Mouse (Mus musculus): ENCODE results near the gene Zbtb37.

Gene Zbtb37

DNA sequence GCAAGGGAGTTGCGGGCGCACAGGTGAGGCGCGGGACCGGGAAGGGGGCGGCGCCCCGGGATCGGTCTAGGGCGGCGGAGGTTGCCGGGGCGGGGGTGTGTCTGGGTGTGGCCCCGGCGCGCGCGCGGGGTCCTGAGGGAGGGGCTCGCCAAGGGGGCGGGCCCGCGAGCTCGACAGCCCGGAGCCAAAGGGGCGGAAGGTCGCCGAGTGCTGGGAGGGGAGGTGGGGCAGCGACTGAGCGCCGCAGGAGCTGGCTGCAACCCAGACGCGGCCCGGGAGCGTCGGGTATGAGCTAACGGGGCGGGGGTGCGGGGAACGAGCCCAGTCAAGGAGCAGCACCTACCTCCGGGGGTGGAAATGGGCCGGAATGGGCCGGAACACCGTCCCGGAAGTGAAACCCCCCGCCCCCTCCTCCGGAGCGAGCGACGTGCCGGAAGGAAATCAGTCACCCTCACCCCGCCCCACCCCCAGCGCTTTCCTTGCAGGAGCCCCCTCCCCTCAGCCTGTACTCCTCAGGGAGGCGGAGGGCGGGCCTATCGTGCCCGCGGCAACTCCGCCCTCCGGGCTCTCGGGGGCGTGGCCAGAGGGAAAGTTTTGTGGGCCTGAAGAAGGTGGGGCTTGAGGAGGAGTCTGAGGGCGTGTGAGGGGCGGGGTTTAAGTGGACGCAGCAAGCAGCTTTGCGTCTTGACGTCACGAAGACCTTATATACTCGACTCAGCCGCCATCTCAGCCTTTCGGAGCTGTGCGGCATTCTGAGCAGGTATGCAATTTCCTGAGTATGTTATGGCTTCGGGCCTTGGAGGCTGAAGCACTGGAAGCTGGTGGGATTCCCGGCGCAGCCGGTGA, at the start of gene Zbtb37:
Gene Zbtb37, minus strand, starts transcription at position 415 of the 846 bp plus-strand sequence.
- peak; percentile 96 to 98 for DNase-seq (ENCODE audit: low spot score in 2 of 2)

DNA sequence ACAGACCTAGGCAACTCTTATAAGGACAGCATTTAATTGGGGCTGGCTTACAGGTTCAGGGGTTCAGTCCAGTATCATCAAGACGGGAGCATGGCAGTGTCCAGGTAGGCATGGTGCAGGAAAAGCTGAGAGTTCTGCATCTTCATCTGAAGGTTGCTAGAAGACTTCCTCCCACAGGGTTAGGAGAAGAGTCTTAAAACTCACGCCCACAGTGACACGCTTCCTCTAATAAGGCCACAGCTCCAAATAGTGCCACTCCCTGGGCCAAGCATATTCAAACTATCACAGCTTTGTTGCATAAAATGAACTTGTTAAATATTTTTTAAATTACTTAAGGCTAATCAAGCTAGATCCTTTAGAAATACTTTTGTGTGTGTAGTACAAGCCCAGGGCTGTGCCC, 42.6 kb upstream of the Zbtb37 start:
- no peak for DNase-seq (ENCODE audit: low spot score in 2 of 2)

DNA sequence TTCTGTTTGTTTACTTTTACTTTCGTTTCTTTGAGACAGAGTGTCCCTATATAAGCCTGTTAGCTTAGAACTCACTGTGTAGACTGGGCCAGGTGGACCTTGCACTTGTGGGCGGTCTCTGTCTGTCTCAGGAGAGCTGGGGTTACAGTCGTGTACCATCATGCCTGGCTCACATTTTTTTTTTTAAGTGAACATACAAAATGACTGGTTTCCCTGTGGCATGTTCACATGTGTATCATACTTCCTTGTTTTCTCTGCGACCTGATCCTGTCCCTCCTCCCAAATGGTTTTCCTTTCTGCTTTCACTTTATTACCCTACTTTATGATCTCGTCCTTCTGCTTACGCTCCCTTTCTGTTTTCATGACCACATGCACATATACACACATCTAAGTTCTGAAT, 41.6 kb upstream of the Zbtb37 start:
- DNase-seq (ENCODE audit: low spot score in 2 of 2) = no peak

DNA sequence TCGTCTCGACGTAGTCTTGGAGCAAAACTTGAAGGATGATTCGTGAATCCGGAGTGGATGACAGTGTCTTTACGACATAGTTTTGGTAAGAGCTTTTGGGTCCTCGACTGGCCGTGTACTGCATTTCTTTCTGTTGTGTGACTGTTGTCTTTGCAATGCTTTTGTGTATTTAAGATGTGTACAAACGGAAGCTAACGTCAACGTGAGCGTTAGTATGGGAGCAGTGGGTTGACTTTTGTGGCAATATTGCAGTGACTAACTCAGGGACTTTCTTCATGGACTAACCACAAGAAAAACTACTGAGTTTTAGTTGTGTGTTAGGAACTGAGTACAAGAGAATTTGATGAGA, 36.6 kb upstream of the Zbtb37 start:
- DNase-seq (ENCODE audit: low spot score in 2 of 2) = no peak

DNA sequence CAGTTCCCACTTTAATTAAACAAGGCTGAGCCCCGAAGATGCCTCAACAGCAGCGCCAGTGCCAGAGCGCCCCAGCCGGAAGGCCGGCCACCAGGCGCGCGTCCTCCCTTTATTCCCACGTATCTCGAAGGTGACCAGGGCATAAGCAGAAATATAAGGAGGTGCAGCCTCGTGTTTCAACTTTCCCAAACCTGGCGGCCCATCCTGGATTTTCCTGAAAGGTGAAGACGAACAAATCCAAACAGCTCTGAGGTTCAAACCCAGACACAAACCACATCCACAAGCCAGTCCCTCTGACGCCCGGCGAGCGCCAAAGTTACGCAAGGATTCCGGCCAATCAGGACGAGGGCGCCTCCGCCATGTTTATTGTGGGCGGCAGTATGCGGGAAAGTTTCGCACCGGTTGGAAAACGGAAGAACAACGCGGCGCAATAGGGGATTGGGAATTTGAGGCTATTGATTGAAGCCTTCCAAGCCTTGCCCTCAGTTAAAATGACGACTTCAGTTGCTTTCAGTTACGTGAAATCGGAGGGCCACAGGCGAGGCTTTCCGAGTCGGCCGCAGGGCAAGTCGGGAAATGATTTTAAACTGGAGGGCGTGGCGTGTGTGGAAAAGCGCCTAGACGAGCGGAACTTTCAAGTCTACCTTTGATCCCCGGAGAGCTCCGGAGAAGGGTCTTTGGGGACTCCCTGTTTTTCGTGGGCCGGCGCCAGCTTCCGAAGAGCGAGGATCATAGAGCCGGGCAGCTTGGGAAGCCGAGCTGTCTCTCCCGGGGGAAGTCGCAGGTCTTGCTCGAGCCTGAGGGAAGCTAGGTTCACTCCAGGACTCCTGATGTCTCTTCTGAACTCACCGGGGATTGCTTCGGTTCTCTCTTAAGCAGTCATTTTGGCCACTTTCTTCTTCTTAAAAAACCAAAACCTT, 36.0 kb upstream of the Zbtb37 start, which contains the start of the genes Dars2 and Cenpl:
Gene Dars2, minus strand, starts transcription at position 307 of the 920 bp plus-strand sequence.
Gene Cenpl, plus strand, starts transcription at position 362 of the 920 bp plus-strand sequence.
- peak; percentile 98 for DNase-seq (ENCODE audit: low spot score in 2 of 2)

DNA sequence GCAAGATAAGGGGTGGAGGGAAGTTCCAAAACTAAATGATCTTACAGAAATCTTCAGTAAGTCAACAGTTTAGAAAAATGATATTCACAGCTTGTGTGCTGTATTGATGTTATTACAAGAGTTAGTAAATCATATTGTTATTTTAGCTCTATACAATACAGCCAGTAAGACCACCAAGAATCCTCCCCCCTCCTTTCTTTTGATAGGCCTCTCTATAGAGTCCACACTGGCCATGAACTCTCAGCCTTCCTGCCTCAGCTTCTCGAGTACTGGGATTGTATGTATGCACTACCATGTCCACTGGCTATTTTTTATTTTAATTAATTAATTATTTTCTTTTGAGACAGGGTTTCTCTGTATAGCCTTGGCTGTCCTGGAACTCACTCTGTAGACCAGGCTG, 28.7 kb upstream of the Zbtb37 start:
- DNase-seq (ENCODE audit: low spot score in 2 of 2) = no peak

DNA sequence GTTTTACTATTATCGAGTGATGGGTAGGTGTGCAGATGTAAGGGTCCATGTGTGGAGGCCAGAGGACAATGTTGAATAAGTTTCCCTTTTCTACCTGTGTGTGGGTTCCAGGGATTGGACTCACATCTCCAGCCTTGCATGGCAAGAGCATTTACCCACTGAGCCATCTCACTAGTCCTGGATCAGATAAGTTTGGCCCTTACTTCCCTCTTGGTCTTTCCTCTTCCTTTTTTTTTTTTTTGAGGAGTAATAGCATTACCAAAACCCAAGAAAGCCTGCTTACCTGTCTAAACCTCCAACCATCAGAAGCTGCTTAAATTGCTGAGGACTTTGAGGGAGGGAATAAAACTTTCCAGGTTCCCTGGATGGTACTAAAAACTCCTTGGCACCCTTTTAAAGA, 22.5 kb upstream of the Zbtb37 start:
- no peak for DNase-seq (ENCODE audit: low spot score in 2 of 2)

DNA sequence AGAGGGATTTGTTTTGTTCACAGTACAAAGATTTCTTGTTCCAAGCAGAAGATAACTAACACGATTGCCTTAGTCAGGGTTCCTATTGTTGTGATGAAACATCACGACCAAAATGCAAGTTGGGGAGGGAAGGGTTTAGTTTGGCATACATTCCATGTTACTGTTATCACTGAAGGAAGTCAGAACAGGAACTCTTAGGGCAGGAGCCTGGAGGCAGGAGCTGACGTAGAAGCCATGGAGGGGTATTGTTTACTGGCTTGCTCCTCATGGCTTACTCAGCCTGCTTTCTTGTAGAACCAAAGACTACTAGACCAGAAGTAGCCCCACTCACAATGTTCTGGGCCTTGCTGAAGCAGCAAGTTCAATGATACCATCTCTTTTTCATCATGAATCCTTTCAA, 12.3 kb upstream of the Zbtb37 start:
- no peak for DNase-seq (ENCODE audit: low spot score in 2 of 2)

DNA sequence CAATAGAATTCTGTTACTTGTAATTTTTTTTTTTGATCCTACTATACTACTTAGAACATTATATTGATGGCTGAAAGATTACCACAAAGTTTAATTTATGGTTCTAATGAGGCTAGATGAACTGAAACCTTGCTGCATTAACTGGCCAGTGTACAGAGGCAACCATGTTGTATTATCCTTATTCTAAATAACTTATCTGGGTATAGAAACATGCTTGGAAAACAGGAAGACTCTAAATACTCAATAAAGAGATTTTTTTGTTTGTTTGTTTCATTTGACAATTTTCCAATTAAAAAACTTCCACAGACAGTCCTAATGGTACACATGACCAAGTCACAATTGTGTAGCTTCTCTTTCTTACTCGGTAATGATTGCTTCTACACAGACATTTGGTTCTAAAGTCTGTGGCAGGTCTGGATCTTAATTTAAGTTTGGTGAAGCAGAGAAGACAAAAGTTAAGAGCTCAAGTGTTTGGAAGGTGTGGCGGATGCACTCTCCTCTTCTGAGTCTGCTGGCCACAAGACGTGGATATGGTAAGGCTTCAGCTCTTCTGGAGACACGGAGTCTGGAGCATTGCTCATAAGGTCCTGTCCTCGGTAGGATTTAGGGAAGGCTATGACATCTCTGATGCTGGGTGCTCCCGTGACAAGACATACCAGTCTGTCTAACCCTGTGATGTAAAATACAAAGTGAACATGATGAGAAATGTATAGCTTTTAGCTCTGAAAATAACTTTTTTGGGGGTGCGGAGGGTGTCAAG, 6.8 kb upstream of the Zbtb37 start:
- no peak for DNase-seq (ENCODE audit: low spot score in 2 of 2)

DNA sequence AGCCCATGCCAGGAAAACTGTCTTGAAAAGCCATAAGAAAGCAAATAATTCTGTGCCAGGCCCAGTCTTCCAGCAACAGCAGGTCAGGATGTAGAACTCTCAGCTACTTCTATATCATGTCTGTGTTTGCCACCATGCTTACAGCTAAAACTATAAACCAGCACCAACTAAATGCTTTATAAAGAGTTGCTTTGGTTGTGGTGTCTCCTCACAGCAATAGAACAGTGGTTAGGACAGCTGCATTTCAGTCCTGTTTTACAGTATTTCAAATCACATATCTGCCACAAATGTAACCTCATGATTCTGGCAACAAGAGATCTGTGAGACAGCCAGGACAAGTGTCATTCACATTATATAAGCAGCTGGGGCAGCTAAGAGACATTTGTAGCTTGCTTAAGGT, 6.2 kb upstream of the Zbtb37 start:
- no peak for DNase-seq (ENCODE audit: low spot score in 2 of 2)

DNA sequence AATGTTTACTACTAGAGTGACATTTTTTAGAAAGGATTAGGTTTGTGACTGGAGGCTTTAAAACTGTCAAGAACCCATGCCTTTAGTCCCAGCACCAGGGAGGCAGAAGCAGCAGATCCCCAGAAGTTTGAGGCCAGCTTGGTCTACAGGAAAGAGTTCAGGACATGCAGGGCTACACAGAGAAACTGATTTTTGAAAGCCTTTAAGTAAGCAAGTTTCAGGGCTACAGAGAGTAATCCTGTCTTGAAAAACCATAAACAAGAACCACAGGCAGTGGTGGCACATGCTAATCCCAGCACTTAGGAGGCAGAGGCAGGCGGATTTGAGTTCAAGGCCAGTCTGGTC, 5.7 kb upstream of the Zbtb37 start:
- DNase-seq (ENCODE audit: low spot score in 2 of 2) = no peak

DNA sequence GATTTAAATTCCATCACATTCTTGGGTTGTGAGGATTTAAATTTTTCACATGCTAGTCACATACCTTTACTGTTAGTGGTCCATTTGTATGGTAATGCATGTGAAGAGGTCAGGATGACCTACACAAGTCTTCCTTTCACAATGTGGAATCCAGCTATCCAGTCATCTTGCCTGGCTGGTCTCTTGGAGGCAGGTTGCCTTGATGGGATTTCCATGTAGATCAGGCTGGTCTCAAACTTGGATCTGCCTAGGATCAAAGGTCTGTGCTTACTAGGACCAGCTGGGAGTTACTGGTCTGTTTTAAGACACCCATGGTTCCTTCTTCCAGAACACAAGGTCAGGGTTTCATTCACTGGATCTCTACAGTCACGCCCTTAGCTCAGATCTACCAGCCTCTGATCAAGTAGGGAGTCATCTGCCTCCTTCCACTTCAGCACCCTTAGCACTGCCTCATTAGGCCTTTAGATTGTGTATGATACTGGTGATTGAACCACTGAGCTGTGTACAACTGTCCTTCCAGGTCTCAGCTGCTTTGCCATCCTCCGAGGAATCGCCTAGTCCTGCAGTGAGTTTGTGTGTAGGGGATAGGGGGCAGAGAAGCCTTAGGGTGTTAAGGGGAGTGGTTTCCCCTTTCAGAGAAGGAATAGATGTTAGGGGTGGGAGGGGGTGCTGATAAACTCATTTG, 5.2 kb upstream of the Zbtb37 start:
- no peak for DNase-seq (ENCODE audit: low spot score in 2 of 2)

DNA sequence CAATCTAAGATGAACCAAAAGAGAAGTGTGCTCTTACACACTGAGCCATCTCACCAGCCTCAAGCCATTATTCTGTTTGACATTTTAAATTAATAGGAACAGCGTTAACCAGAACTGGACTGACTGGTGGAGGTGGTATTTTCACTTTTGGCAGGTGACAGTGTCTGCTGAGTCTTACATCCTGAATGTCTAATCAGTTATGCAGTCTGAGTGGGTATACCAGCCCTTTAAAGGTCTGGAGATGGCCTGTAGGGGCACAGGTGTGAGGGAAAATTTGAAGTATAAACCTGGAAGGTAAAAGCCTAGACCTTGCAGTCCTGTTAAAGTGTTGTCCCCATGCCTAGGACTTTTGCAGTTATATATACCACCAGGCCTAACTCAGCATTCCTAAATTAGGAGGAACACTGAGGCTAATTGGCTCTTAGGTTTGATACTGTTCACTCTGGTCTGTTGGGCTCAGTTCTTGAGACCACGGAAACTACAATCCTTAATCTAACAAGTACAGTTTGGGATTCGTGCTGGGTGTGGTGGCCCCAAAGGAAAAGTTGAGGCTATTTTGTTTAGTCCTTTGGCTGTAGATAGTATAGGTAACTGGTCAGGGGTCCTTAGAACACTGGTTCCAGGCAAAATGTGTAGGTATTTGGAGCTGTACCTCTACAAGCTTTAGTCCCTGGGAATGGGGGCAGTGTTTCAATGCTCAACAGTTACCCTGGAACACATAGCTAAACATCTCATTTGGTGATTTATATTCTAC, 4.5 kb upstream of the Zbtb37 start:
- no peak for DNase-seq (ENCODE audit: low spot score in 2 of 2)

DNA sequence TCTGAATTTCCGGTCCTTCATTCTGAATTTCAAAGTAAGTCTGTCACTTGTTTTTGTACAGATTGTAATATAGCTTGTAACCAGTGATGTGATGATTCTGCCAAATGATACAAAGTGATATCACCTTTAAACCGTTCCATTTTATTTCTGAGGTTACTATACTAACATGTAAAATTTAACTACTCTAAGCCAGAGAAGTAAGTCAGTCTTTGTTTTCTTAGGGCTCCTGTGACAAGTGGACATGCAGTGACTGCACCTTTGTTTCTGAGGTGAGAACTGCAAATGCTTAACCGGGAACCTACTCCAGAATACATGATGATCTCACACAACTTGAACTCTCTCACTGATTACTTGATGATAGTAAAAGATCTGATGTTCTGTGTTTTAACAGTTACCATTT, 3.4 kb upstream of the Zbtb37 start:
- DNase-seq (ENCODE audit: low spot score in 2 of 2) = no peak

DNA sequence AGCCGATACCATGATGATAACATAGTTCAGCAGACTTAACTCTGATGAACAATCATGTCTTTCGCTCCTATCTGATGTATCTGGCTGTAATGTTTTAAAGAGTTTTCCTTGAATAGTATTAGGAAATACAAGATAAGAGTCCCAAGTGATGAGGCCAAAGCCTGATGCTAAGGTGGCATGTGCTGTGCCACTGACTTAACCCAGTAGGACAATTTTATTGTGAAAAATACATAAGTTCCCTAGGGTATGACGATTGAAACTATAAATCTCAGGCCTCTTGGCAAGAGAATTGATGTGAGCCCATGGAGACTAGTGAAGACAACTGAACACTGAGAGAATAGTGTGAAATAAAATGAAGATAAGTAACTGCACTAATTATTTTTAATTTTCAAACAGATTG, 3.0 kb upstream of the Zbtb37 start:
- DNase-seq (ENCODE audit: low spot score in 2 of 2) = no peak

DNA sequence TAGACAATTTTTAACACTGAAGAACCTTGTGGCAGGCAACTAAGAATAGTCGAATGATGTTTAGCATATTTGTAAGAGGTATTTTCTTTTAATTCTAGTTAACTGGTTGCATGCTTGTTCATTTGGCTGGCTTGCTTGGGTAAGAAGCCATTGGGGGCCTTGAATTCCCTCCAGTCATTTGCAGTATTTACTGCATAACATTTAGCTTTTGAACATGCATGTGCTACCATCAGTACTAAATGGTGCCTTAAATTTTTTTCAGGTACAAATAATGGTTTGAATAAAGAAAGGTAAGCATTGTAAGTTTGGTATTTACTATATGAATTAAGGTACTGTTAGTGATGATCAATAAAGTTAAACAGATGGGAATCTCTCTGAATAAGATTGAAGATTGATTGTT, 2.4 kb upstream of the Zbtb37 start:
- no peak for DNase-seq (ENCODE audit: low spot score in 2 of 2)

DNA sequence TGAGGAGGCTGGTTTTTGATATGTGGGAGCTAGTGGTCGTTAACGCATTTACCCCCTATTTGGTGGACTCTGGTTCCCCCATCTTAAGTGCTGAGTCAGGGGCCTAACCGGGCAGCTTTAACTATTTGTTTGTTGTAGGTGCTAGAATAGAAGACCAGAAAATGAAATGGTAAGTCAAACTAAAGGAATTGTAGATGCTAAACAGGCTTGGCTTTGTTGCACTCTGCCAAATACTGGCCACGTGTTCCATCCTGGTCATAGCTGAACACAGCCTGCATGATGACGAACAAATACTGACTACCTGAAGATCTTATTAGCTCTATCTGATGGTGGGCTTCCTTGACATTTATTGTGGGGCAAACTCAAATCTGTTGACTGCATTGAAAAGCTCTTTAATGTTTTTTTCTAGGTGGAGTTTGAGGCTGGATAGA, 1.8 kb upstream of the Zbtb37 start:
- no peak for DNase-seq (ENCODE audit: low spot score in 2 of 2)

DNA sequence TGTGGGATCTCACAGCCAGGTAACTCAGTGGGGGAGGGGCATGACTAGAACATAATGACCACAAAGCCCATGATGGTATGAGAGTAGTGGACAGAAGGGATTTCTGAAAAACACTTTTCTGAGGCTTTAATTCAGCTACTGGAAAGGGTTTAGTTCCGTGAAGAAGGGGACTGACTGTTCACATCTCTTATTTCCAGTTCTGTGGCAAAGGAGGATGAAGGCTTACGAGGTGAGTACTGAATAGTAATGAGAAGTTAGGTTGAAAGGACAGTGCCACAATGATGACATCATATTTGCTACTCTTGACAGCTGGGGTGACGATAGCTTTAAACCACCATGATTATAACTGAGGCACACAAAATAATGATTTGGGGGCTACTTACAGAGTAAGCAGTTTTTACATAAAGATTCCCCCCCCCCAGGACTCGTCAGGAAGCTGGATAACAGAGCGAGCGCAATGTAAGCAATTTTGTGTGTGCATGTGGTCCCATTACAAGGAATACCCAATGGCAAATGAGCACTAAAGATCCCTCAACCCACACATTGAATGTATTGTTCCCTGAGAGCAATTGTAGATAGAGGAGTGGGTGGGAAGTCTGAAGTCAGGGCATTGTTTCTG, 1.2 kb upstream of the Zbtb37 start:
- no peak for DNase-seq (ENCODE audit: low spot score in 2 of 2)

DNA sequence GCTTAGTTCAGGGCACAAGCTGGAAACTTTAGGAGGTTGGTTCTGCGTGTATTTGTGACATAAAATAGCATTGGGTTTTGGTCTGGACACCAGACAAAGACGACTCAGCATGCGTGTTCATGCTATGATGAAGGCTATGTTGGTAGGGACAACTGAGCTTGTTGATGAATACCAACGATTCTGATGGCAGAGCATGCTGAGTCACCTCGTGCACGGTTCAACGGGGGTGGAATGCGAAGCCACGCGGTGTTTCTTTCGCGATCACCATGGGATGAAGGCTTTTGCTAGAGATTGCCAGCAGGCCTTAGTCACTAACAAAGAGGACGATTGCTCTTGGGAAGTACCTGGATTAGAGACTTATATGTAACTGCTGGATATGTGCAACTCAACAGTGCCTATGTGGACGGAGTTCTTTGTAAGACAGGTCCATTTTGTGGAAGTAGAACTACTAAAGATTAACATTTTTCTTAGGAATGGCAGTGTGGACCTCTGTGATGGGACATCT, 684 bp upstream of the Zbtb37 start:
- no peak for DNase-seq (ENCODE audit: low spot score in 2 of 2)

DNA sequence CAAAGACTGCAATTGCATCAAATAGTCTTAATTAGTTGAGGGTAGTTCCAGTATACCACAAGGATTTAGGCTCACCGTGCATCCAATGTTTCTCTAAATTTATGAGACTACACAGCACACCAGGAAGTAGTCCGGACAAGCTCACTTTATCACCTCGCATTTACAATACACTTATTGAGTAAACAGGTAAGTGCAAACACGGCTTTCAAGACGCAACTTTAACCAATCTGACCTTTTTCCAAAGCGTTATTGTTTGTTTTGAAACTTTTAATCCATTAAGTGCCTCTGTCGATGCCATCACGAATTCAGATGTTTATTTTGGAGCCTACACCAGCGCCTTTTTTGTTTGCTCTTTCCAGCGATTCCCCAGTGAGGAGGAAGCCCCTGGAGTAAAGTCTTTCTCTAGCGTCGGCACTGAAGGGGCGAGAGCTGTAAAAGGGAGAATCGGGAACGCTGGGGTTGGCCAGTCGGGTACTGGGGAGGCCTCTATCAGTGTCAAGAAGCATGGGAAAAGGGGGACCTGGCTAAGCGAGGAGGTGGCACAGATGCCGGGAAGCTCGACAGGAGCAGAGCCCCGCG, 704 bp downstream of the Zbtb37 start:
- no peak for DNase-seq (ENCODE audit: low spot score in 2 of 2)
